18 mouse cellular contexts compared by ENCODE assay signal in genomic region chr6:147052440-147052839, GRCm38 (mm10). TPM values are rescaled to one million over a fixed set of nuclear protein-coding genes. Genes with fewer than 3 reads are reported as not detected.
"Had no signal": no experiment of that assay in that cellular context is flagged by ENCODE, and none has a peak within 500 bp of the region (broad histone marks: within the 10 kb centered on the region; RNA-seq: fewer than 3 reads in every experiment).

No protein-coding gene starts in this region.

- DNase-seq: kidney, adult 11 months; kidney, adult 8-10 months; kidney, postnatal 10 days; kidney, postnatal 36 days; left cerebral cortex, postnatal 4 days; lung, adult 18-20 months; lung, postnatal 10 days; lung, postnatal 36 days; thymus, adult 18-20 months; thymus, postnatal 36 days had no signal

- H3K4me1 ChIP-seq: limb, embryonic 12.5 days; limb, embryonic 15.5 days; lung, embryonic 15.5 days; midbrain, embryonic 12.5 days; midbrain, embryonic 15.5 days; neural tube, embryonic 13.5 days had no signal

- H3K4me2 ChIP-seq: kidney, embryonic 15.5 days; limb, embryonic 12.5 days; limb, embryonic 15.5 days; lung, embryonic 15.5 days; midbrain, embryonic 12.5 days; midbrain, embryonic 15.5 days; neural tube, embryonic 13.5 days had no signal

- H3K9me3 ChIP-seq: kidney, embryonic 15.5 days; limb, embryonic 12.5 days; limb, embryonic 15.5 days; lung, embryonic 15.5 days; midbrain, embryonic 12.5 days; midbrain, embryonic 15.5 days; neural tube, embryonic 13.5 days had no signal

- H3K4me3 ChIP-seq: kidney, embryonic 15.5 days; limb, embryonic 12.5 days; limb, embryonic 15.5 days; lung, embryonic 15.5 days; midbrain, embryonic 12.5 days; midbrain, embryonic 15.5 days; neural tube, embryonic 13.5 days had no signal

- H3K9ac ChIP-seq: kidney, embryonic 15.5 days; limb, embryonic 12.5 days; limb, embryonic 15.5 days; liver, embryonic 14.5 days; lung, embryonic 15.5 days; midbrain, embryonic 12.5 days; midbrain, embryonic 15.5 days; neural tube, embryonic 13.5 days had no signal

- H3K27me3 ChIP-seq: kidney, embryonic 15.5 days; limb, embryonic 12.5 days; limb, embryonic 15.5 days; lung, embryonic 15.5 days; midbrain, embryonic 12.5 days; midbrain, embryonic 15.5 days; neural tube, embryonic 13.5 days had no signal

- ATAC-seq: midbrain, embryonic 15.5 days had no signal

- H3K27ac ChIP-seq: kidney, embryonic 15.5 days; limb, embryonic 12.5 days; limb, embryonic 15.5 days; liver, embryonic 14.5 days; lung, embryonic 15.5 days; midbrain, embryonic 12.5 days; midbrain, embryonic 15.5 days; neural tube, embryonic 13.5 days had no signal

RNA-seq across cellular contexts. Expression of gene Mansc4, which starts 34.4 kb away (rescaled TPM):
- polyA plus RNA-seq: liver, embryonic 14.5 days had no signal
